Mouse (Mus musculus) frontal cortex, adult 2 months (tissue): ENCODE results near the gene Cgrrf1. TPM values are rescaled to one million over a fixed set of nuclear protein-coding genes. Genes with fewer than 3 reads are reported as not detected.
"Not testable (repeated sequence)": the region's sequence is repeated elsewhere in the genome, so short reads cannot be mapped to it uniquely, and the experiment has no call there.

Source experiments
- DNase-seq, 2 experiments: peaks; one replicate each; pipeline ENCODE4 v3.0.0; 2022; ENCODE audit warnings: low spot score in 1 of 2; ENCODE audit errors: extremely low spot score in 1 of 2
- polyA plus RNA-seq: library from polyadenylated mRNA; depleted of rRNA; stranded (reverse); fragments of >200 nt; gene quantifications from 2 replicates; pipeline ENCODE4 v1.2.3, GENCODE M21; 2012; rRNA removed

Cgrrf1 gene
- polyA plus RNA-seq, result 33.4 and 38.2 TPM in 2 replicates

DNA sequence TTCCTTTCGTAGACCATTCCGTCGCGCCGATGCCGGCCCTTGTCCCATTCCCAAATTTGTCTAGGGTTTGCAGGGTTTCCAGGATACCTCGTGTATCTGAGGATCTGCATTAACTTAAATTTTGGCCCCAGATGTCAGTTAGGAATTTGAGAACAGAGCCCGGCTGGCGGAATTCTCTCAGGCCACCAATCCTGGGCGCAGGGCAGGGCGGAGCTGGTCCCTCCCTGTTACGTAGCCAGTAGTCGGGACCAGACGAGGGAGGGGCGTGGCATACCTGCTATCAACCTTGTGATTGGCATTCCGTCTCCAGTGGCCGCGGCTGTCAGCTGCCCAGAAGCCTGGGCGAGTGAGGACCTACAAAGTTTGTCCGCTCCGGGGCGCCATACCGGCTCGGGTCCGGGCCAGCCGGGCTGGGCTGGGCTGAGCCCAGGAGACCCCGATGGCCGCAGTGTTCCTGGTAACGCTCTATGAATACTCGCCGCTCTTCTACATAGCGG, at the start of gene Cgrrf1:
Gene Cgrrf1, plus strand, starts transcription at position 289 of the 497 bp plus-strand sequence.
- DNase-seq, result peak; percentile 92 to 95

DNA sequence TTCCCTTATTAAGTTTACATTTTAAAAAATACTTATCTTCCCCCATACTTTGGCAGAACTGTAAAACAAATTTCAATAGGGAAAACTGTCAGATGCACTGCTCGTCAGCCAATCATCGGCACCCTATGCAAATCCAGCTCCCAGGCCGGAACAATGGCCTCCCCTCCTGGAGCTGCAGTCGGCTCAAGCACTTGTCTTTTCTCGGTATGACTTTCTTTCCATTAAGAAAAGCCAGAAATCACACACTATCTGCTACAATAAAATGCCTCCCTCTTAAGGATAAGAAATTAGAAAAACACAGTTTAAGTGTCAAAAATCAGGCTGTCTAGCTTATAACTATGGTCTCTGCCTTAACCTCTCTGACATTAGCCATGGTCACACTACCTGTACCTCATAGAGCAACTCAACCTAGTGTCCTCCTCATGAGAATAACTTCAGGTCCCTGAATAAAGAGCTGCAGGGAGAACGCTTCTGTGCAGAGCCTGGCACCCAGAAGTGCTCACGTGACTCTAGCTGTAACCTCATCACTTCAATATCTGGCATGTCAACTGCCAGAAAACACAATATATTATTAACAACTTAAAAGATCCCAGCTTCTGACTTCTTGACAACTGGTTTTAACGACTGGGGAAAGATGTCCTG, 49.6 kb upstream of the Cgrrf1 start:
- no peak for DNase-seq

DNA sequence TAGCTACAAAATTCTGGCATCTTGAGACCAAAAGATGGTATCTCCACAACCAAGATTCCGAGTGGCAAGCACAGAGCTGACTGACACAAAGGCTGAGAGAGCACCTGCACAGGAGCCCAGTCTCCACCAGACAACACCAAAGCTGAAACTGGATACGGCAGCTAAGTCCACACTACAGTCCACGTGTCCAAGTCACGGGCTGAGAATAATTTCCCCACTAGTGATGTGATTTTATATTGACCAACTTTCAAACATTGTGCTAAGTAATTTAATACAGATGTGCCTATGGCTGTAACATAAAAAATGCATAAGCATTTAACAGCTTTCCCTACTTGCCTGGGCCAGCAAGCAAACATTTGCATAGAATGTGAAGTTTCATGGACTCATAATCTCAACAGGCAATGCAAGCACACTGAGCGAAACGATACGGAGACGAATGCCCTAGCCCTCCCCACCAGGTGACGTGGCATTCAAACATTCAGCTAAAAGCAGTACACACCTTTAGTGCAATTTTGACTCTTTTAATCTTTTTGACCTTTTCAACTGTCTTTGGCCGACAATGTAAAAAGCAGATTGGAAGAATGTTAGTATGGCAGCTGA, 48.5 kb upstream of the Cgrrf1 start:
- DNase-seq, result no peak

DNA sequence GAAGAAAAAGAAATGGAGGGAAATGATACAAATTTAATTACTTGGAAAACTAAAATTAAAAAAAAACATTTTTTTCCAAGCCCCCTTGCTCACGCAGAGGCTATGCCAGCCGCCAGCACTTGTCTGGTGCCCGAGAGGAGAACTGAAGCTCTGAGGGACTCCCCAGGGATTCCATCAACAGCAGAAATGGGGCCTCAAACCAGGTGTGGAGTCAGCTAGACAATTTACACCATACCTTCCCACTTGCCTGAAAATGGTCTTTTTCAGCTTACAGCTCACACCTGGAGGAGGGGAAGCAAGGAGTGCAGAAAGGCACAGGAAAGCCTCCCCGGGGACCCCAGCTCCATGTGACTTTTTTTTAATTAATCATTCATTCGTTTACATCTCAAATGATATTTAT, 46.7 kb upstream of the Cgrrf1 start:
- DNase-seq, result no peak

DNA sequence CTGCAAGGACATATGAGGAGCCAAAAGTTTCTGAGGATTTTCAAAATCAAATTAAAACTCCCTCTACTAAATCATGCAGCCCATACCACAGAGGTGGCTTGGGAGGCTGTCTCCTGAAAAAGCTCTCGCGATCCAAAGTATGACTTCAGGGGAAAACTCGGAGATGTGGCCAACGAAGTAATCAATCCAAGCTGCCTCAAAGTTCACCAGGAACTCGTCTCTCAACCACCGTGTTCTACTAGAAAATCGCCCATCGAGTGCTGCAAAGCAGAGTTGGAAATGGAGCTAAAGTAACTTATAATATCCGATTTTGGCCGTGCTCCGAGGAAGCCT, 44.5 kb upstream of the Cgrrf1 start:
- DNase-seq, result no peak

DNA sequence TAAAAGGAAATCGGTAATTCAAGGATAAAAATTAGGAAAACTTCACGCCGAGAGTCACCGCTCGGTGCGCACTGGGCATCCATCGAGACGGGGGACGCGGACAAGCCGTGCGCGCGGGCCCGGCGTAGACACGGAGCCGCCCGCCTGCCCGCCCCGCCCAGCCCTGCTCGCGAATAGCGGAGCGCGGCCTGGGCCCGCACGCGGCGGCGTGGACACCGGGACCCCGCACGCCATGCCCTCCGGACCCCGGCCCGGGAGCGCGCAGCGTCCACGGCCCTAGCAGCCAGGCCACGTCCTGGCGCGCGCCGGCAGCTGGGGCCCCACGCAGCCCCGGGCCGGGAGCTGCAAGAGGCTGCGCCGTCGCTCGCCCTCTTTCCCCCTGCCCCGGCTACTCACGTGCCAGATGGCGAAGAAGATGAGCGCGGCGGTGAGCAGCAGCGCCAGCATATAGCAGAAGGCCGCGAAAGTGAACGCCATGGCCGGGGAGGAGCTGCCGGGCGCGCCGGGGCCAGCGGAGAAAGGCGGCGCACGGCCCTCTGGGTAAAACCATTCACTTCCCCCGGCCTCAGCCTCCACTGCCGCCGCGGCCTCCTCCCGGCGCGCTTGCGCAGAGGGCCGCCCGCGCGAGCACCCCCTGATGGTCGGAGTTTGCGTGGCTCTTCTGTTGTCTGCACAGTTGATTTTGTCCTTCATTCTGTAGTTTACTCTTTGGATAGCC, 44.0 kb upstream of the Cgrrf1 start, which contains the start of gene Cnih1:
Gene Cnih1, minus strand, starts transcription at position 625 of the 718 bp plus-strand sequence.
- peak; percentile 56 to 93 for DNase-seq

DNA sequence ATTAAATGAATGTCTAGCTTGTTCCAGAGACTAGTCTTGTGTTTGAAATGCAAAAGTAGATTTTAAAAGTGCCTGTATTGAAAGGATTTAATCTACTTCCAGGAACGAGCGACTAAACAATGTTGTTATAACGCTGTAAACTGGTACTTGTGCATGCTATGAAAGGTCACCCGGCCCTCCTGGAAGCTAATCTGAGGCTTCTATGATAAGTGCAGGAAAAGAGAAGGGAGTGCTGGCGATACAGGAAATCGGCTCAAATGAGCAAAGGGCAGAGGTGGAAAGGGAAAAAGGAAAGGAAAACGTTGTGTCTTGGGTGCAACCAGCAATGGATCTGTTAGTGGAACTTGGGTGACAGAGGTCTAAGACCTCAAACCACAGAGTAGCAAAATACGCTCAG, 43.4 kb upstream of the Cgrrf1 start:
- no peak for DNase-seq

DNA sequence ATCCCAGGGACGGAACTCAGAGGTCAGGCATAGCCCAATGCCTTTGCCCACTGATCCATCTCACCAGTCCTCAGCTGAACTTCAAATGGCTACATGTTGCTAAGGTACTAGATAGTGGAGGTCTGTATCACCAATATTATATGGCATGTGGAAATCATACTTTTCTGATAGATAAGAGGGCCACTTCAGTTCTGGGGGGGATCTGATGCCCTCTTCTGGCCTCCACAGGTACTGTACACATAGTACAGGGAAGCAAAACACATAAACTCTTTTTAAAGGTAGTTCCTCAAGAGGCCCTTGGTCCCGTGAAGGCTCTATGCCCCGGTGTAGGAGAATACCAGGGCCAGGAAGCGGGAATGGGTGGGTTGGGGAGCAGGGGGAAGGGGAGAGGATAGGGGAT, 41.6 kb upstream of the Cgrrf1 start:
- DNase-seq, result no peak

DNA sequence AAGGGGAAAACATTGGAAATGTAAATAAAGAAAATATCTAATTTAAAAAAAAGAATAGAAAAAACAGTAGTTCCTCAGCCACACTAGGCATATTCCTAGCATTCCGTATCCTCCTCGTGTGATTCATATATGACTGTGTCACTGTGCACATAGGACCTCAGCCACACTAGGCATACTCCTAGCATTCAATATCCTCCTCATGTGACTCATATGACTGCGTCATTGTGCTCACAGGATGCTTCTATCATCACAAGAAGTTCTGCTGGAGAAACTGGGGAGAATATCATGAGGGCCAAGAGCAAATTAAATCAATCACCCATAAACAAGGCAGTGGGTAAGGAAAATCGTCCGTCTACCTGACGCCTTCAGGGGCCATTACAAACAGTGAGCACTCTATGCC, 41.2 kb upstream of the Cgrrf1 start:
- DNase-seq, result no peak

DNA sequence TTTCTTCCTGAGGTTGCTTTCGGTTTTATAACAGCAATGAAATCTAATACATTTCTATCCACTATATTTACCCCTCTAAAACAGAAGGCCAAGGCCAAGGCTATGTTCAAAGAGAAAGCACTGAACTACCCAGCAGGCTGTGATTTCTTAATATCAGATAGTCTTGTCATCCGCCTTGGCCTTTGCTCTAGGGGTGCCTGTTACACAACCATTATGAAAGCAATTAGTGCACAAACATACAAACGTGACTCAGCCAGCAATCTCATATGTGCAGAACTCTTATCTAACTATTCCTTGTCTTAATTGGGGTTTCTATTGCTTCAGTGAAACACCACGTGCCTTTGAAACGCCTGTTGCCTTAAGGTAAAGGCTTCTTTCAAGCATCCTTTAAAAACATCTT, 37.8 kb upstream of the Cgrrf1 start:
- DNase-seq, result no peak

DNA sequence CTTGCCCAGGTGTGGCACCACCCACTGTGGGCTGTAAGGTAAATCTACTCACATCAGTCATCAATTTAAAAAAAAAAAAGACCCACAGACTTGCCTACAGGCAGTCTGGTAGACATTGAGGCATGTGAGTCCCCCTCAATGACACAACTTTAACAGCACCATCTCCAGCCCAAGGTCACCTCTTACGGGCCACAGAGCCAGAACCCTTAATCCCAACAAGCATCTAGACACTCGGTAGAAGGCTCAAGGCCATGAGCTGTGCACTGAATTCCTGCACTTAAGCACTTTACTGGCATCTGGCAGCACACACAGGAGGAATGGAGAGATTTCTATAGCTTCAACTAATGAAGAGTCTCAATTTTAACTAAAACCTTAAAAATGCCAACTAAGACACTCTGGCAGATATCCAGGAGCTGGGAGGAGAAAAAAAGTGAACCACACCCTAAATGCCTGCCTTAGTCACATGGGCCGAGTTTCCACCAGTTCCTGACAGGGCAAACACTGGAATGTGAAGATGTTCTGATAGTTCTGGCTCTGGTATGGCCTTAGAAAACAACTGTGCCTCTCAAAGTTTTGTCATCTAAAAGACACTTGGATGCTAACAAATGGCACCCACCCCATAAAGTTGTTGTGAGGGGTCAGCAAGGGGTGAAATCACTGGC, 31.1 kb upstream of the Cgrrf1 start:
- DNase-seq, result no peak

DNA sequence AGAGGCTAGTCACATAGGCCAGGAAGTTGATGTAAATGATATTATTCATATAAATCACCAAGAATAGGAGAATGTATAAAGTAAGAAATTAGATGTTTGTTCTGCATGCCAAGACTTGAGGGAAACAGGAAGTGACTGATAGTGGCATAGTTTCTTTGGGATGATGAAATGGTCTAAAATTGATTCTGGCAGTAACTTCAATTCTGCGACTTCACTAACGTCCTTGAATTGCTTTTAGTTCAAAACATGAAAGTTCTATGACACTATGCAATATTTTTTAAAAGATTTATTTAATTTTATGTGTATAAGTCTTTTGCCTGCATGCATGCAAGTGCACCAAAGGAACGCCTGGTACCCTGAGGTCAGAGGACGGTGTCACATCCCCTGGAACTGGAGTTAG, 28.7 kb upstream of the Cgrrf1 start:
- no peak for DNase-seq

DNA sequence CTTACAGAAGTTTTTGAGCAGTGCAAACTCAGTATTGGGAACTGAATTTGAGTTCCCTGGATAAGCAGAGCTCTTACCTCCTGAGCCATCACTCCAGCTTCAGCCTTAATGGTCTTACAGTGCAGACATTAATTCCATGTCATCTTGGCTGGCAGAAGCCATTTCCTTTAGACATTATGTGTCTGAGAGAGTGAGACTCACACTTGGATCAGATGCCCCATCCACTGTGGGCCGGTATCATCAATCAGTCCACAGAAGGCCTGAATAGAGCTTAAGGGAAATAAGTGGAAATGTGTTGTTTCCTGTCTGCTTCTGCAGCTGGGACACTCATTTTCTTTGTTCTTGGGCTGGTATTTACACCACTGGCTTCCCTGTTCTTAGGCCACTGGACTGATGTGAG, 28.1 kb upstream of the Cgrrf1 start:
- DNase-seq, result no peak

DNA sequence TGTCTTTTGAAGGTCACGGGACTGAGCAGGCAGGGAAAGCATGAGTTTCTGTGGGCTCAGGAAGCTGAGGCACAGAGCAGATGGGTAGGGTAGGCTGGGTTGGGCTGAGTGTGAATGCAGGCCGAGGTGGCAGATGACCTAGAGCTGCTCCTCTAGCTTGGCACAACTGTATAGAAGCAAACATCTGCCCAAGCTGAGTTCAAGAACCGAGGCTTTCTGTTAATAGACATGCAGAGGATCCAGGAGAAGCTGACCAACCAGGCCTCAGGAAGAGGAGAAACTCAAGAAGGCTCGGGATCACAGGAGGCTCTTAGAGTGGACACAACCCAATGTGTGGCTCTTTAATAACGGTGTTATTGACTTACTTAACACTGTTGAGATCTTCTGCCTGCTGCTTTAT, 25.7 kb upstream of the Cgrrf1 start:
- DNase-seq, result no peak

DNA sequence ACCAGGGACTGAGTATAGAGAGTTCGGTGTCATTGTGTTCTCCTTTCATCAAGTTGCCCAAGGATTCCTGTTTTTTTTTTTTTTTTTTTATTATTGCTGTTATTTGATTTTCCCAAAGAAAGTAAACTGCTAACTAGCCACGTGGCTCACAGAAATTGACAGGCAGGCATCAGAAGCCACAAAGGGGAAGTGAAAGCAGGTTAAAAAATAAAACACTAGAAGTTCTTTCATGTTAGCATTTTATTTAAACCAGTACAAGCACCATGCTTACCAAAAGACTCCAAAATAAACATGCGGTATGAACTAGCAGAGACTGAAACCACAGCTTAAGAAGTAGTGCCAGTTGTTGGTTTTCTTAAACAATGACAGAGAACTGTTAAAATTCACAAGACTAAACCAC, 24.0 kb upstream of the Cgrrf1 start:
- DNase-seq, result no peak

DNA sequence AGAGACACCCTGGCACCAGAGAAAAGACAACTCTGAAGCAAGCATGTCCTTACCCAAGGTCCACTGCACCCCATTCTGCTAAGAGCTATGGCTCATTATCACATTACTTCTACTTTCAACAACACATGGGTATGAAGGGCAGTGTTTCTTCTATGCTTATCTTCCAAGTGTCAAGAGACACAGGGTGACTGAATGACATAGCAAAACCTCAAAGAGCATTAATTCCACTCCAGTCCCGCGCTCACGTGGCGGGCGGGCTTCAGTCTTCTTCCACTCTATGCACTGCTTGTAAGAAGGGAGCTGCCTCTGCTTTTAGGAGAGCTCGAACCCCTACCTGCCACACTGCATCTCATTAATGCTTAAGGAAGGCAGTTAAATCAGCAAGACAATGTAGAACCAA, 16.3 kb upstream of the Cgrrf1 start:
- no peak for DNase-seq

DNA sequence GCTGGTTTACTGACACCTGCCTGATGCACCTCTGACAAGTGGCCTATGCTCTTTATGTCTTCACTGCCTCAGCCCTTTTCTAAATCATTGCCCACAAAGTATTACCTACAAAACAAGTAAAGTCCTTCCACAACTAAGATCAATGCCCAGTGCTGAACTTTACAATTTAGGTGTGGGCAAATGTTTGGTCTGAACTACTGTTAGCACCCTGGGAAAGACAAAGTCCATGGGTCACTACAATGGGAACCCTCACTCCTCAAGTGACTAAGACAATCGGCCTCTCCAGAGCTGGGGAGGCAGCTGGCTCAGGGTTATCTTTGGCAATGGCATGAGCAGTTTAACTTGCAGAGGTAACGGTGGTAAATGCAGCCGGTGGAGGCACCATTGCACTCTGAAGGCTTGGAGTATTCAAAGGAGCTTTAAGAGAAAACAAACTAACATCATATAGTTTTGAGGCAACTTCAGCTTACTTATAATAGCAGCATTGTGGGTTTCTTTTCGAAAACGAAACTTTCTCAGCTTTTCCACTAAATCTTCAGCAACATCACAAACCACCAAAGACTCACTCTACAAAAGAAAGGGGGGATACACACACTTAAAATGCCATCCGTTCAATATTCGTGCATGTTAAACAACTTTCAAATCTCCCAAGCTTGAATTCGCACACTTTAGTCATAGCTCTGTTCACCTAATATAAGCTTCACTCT, 14.9 kb upstream of the Cgrrf1 start:
- DNase-seq, result no peak

DNA sequence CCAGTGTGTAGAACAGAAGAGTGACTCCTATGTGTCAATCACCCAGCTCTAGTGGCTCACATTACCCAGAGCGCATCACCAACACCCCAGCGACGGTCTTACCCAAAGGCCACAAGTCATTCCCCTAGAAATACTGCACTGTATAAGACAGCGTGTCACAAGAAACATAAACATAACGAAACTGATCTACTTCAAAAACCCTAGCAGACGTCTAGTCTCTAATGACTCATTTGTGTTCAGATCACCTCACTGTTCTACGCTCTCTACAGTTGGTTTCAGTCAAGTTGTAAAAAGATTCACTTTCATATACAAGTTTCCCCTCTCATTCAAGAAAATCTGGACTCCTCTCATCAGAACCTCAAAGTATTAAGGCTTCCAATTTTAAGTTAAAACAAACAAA, 13.2 kb upstream of the Cgrrf1 start:
- no peak for DNase-seq

DNA sequence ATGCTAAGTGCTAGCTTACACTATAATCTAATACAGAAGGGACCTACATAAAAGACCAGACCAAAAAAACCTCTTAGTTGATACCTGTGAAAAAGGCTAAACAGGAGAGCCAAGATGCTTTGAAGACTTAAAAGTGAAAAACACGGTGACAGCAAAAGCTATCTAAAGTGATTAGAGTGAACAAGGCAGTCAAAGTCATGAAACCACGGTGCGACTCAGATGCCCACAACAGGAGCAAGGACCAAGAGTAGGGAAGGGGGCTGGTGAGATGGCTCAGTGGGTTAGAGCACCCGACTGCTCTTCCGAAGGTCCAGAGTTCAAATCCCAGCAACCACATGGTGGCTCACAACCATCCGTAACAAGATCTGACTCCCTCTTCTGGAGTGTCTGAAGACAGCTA, 12.0 kb upstream of the Cgrrf1 start:
- not testable (repeated sequence) for DNase-seq

DNA sequence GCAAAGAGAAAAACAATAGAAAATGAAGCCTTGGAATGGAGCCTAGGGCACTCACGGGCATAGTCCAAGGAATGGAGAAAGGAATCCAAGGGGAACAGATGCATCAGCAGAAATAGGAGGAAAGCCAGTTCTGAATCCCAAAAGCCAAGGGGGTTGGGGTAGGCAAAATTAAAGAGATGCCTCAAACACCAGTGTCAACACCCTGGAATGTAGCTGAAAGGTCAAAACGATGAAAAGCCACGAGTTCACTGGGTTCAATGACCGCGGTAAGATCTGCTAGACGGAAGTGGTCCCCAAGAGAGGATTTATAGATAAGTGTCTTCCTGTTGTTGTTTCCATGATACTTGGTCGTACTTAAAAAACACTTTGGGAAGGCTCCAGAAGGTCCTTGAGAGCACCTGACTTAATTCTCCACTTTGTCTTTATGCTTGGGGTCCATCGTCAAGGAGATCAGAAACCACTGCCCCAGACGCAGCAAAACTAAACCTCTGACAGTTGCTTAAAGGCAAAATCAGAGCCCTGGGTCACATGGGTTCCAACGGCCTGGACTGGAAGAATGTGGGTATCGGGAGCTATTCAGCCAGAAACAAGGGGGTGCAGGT, 10.6 kb upstream of the Cgrrf1 start:
- peak in 1 of 2 experiments; percentile 46 for DNase-seq
